Mouse (Mus musculus): Measurements from ENCODE around the gene Il1rap. TPM values are rescaled to one million over a fixed set of nuclear protein-coding genes. Genes with fewer than 3 reads are reported as not detected.

Gene Il1rap
- polyA plus RNA-seq, 1 experiment from 2014 or later, result 3.0 TPM

Other genes starting within 250 kb of the Il1rap start
- 1.7 and 4.3 TPM in 2 replicates for gene Cldn1, start 209.9 kb upstream of the Il1rap start, polyA plus RNA-seq (2016; fragmentation: Nextera tagmentation; extraction: Ambion mirVana)
- gene Cldn16, start 118.6 kb upstream of the Il1rap start, polyA plus RNA-seq (2016; fragmentation: Nextera tagmentation; extraction: Ambion mirVana), result not detected in 2 replicates
- 0.12 TPM in 1 of 2 replicates, not detected in the other for gene Tmem207, start 54.9 kb upstream of the Il1rap start, polyA plus RNA-seq (2016; fragmentation: Nextera tagmentation; extraction: Ambion mirVana)